Mouse (Mus musculus) kidney, postnatal 14 days (tissue): ENCODE data around the gene Satb1.

ENCODE experiments used
- DNase-seq: peaks from one replicate; pipeline ENCODE4 v3.0.0; 2022; ENCODE audit warnings: mixed read lengths

Satb1 gene

DNA sequence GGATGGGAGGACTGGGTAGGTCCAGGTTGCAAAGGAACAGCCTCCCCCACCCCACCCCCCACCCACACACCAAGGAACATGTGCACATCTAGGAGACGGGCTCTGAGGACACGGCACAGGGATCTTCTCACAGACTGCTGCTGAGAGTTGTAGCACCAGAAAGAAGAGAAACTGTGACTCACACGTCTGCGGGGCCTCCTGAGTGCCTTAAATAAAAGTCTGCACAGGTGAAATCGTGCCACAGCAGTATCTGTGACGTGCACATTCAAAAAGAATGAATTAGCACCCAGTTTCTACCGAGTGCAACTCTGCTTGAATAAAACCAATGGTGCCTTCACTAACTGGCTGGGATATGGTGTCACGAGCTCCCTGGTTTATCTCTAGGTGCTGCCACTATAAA is 69.5 kb downstream of the Satb1 start:
- DNase-seq = no peak

GRCm38 (mm10) chr17:51762503-51762902 is 70.6 kb downstream of the Satb1 start:
- no peak for DNase-seq

DNA sequence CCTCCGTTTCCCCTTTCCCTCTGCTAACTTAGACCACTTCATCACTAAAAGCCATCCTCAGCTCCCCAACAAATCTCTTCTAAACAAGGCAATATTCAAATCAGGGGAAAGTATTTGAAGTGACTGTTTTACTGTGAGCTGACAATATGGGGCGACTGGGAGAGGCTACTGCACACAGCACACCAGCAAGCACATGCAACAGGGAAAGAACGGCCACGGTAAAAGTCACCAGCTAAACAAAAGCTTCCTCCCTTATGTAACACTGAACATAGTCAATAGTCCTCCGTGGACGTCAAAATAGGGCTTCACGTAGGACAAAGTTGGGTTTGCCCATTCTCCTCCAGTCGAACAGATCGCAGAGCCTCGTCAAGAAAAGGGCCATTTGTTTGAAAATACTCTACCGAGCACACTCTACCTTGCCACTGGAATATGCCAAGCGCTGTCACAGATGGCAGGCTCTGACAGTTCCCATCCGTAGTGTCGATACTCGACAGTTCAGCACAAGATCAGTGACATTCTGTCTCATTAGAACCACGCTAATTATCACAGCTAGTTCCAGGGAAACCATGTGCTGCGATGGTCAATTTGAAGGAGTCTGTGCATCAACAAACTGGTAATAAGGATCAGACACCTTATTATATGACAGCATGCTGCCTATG is 72.0 kb downstream of the Satb1 start:
- DNase-seq = no peak

- no peak for DNase-seq
These were observed 72.7 kb downstream of the Satb1 start for GRCm38 (mm10) chr17:51760251-51760887.

DNA sequence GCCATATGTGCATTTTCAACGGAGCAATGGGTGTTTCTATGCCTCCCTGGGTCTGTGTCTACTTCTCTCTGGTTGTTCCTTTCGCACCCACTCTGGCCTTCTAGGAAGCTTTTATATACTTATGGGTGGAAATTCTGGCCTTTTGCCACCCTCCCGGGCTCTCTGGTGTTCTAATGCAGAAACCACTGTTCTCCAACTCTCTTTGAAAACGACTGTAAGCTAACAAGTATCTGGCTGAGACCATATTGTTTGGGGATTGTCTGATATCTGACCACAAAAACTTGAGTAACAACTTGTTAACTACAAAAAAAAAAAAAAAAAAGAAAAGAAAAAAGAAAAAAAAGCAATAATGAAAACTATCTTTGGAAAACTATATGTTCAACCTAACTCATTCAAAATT is 73.6 kb downstream of the Satb1 start:
- DNase-seq = no peak

- DNase-seq = no peak
These were observed 80.9 kb downstream of the Satb1 start for GRCm38 (mm10) chr17:51752142-51752541.

GRCm38 (mm10) chr17:51747204-51747603 is 85.9 kb downstream of the Satb1 start:
- DNase-seq = no peak

- no peak for DNase-seq
These were observed 90.6 kb downstream of the Satb1 start for GRCm38 (mm10) chr17:51742502-51742901.

DNA sequence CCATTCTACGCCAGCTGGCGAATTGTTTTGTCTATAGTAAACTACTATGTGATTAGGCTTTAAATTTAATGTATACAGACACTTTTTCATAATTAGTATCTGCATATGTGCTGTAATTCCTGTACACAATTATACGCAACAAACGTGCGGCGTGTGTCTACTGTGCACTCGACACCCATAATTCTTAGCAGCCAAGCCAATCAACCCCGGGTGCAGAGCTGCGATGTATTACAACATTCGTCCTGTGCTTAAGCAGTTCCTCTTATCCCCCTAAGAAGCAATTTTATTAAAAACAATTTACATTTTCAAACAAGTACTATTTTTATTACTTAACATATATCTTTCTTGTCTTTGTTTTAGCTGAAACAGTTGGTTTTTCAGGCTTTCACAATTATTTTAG is 92.0 kb downstream of the Satb1 start:
- DNase-seq = no peak

DNA sequence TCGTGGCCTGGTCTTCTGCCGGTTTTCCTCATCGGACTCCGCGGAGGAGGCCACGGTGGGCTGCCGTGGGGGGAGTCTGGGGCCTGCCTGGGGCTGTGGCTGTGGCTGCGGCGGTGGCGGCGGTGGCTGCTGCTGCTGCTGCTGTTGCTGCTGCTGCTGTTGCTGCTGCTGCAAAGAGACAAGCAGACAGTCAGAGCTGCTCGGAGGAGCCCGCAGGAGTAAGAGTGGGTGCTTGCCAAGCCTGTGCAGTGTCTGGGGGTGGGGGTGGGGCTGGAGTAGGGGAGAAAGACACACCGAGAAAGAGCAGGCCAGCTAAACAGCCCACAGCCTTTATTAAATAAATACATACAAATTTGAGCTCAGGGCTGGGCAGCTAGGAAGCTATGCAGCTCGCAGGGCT is 92.8 kb downstream of the Satb1 start:
- DNase-seq = peak; percentile 10

GRCm38 (mm10) chr17:51724486-51724885 is 108.6 kb downstream of the Satb1 start:
- no peak for DNase-seq

DNA sequence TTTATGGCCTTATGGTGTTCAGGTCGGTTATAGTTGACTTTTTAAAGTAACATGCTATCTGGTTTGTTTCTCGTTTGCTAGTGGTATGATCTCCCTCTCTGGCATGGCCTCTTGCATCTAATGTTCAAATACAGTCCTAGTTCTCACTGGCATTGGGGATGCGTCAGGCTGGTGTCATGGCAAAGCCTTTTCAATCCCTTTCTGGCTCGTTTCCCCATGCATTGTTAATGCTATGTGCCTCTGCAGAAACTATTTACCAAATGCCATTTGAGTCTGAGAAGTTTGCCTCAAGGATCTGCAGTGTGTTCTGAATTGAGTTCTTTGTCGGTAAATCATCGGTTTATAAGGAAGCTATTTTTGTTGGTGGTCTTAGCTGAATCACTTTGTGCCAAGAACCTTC is 137.4 kb downstream of the Satb1 start:
- DNase-seq = no peak

- no peak for DNase-seq
These were observed 137.8 kb downstream of the Satb1 start for GRCm38 (mm10) chr17:51695271-51695670.

- no peak for DNase-seq
These were observed 142.6 kb downstream of the Satb1 start for GRCm38 (mm10) chr17:51690526-51690925.

DNA sequence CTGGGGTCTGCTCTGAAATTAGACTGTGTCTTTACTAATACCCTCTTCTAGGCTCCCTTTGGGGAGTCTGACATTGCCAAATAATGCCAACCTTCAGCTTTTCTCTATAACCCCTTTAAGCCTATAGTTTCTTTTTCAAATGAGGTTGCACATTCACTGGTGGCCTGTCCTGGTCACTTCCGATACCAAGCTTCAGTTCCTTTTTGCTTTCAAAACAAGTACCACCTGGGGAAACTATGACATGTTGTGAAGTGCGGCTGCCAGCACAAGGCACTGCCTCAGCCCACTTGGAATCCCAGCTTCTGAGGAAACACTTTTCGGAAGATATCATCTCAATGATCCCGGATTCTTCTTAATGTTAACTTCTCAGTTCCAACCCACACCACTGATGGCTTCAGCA is 145.9 kb downstream of the Satb1 start:
- no peak for DNase-seq
